Mouse (Mus musculus) heart, embryonic 16.5 days (tissue): Measurements from ENCODE around the gene Rtl8c. TPM values are rescaled to one million over a fixed set of nuclear protein-coding genes. Genes with fewer than 3 reads are reported as not detected.
"Not testable (repeated sequence)": the region's sequence is repeated elsewhere in the genome, so short reads cannot be mapped to it uniquely, and the experiment has no call there.

Source experiments
- ATAC-seq: fragments of 200-750 bp; cut with Nextera tagmentation; replicated peaks from 2 replicates; pipeline ENCODE4 v1.8.0; 2017; ENCODE audit warnings: moderate number of reproducible peaks; ENCODE audit not compliant: insufficient read depth, low FRiP score; ENCODE audit errors: extremely low read depth
- H3K27ac ChIP-seq: fragments of 300-500 bp; sonication (generic); 2 replicates; pipeline ENCODE4 v1.5.1; 2014; ENCODE audit warnings: mild to moderate bottlenecking, low read length, control low read depth, moderate library complexity
- H3K27me3 ChIP-seq: fragments of 300-500 bp; sonication (generic); 2 replicates; pipeline ENCODE4 v1.6.1; 2014; ENCODE audit warnings: low read length, mixed read lengths; ENCODE audit not compliant: control insufficient read depth, insufficient read depth
- H3K36me3 ChIP-seq: fragments of 300-500 bp; sonication (generic); 2 replicates; pipeline ENCODE4 v1.6.1; 2014; ENCODE audit not compliant: control insufficient read depth, insufficient read depth
- H3K4me1 ChIP-seq: fragments of 300-500 bp; sonication (generic); 2 replicates; pipeline ENCODE4 v1.6.1; 2014; ENCODE audit warnings: low read length, mixed read lengths; ENCODE audit not compliant: control insufficient read depth, insufficient read depth
- H3K4me2 ChIP-seq: fragments of 300-500 bp; sonication (generic); 2 replicates; pipeline ENCODE4 v1.6.1; 2014; ENCODE audit warnings: low read depth, mild to moderate bottlenecking, control low read depth, low read length
- H3K4me3 ChIP-seq: fragments of 300-500 bp; sonication (generic); 2 replicates; pipeline ENCODE4 v1.5.1; 2014; ENCODE audit warnings: mild to moderate bottlenecking, control low read depth, low read length
- H3K9ac ChIP-seq: fragments of 300-500 bp; sonication (generic); 2 replicates; pipeline ENCODE4 v1.6.1; 2014; ENCODE audit warnings: low read length, control low read depth
- H3K9me3 ChIP-seq: fragments of 300-500 bp; sonication (generic); replicated peaks from 2 replicates; pipeline ENCODE4 v1.6.1; 2016; ENCODE audit warnings: low read length; ENCODE audit not compliant: control insufficient read depth
- WGBS: fragments of 180-500 bp; shearing (Covaris S2); extraction: QIAGEN DNeasy Blood & Tissue Kit; methylation state at CpG from one replicate; pipeline ENCODE4 v1.1.7; 2014; 5-methylcytosine and 5-hydroxymethylcytosine counted together
- polyA plus RNA-seq: library from polyadenylated mRNA; unstranded; fragments of >200 nt; fragmentation: Nextera tagmentation; extraction: Ambion mirVana; gene quantifications from 2 replicates; pipeline ENCODE4 v1.2.1, GENCODE M21; 2015

Rtl8c gene
- polyA plus RNA-seq, 1 experiment from 2014 or later, result 43.8 TPM

DNA sequence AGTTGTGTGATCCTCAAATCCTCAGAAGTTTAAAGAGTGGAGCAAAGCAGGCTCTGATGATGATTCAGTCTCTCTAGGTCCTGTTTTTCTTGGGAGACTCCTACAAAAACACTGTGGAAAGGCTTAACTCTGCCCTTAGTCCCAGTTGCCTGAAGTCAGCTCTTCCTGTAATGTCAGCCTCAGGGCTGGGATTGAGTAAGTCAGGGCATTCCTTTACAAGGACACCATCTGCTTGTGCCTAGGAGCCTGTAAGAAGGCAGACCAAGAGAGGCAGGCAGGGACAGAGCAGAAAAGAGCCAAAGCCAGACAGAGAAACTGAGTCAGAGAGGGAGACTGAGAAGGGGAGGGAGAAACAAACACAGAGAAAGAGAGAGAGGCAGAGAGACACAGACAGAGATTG is 3.6 kb downstream of the Rtl8c start:
- H3K27me3 ChIP-seq, H3K9me3 ChIP-seq, H3K27ac ChIP-seq, H3K36me3 ChIP-seq, H3K4me2 ChIP-seq, H3K4me1 ChIP-seq, H3K9ac ChIP-seq, H3K4me3 ChIP-seq, ATAC-seq: not testable (repeated sequence)

DNA sequence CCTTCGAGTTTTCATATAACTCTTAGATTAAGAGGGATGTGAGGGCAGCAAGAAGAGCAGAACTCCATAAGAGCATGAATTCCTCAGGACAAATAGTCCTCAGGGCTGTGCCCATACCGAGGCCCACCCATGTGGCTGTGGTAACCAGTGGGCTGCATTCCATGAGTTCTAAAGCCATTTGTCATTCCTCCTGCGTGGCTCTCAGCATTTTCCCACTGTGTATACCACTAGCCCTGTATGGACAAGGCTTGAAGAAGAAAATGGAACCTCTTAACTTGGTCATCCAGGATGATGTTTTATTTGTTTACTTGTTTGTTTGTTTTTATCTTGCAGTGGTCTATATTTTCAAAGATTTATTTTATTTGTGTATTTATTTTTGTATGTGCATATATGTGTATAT is 30.3 kb downstream of the Rtl8c start:
- not testable (repeated sequence) for H3K9me3 ChIP-seq, H3K4me2 ChIP-seq, ATAC-seq, H3K36me3 ChIP-seq, H3K9ac ChIP-seq, H3K27me3 ChIP-seq, H3K27ac ChIP-seq, H3K4me3 ChIP-seq, H3K4me1 ChIP-seq
- WGBS, result 43% methylated on average over 3 of the region's 3 CpGs

DNA sequence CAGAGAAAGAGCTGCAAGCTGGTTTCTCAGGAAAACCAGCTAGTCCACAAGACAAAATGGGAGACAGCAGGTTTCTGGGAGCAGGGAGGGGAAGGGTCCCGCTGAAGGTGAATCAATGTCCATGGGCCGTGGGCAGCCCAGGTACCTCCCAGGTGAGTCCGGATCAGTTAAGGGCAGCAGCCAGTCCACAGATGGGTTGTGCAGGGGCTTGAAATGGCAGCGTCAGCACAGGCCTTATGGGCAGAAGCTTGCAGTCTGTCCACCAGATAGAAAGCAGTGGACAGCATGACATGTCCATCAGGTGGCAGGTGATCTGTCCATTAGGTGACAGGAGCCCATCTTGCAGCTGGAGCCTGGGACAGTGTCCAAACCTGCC is 34.8 kb downstream of the Rtl8c start:
- H3K4me2 ChIP-seq, result peak overlapping the region; percentile 52
- H3K4me3 ChIP-seq, result peak overlapping the region; percentile 29; the same call in 1 of the 2 replicates
- H3K36me3 ChIP-seq, H3K4me1 ChIP-seq, H3K9me3 ChIP-seq, H3K9ac ChIP-seq, H3K27ac ChIP-seq, ATAC-seq, H3K27me3 ChIP-seq: not testable (repeated sequence)
- WGBS, result 55% methylated on average over 3 of the region's 4 CpGs

DNA sequence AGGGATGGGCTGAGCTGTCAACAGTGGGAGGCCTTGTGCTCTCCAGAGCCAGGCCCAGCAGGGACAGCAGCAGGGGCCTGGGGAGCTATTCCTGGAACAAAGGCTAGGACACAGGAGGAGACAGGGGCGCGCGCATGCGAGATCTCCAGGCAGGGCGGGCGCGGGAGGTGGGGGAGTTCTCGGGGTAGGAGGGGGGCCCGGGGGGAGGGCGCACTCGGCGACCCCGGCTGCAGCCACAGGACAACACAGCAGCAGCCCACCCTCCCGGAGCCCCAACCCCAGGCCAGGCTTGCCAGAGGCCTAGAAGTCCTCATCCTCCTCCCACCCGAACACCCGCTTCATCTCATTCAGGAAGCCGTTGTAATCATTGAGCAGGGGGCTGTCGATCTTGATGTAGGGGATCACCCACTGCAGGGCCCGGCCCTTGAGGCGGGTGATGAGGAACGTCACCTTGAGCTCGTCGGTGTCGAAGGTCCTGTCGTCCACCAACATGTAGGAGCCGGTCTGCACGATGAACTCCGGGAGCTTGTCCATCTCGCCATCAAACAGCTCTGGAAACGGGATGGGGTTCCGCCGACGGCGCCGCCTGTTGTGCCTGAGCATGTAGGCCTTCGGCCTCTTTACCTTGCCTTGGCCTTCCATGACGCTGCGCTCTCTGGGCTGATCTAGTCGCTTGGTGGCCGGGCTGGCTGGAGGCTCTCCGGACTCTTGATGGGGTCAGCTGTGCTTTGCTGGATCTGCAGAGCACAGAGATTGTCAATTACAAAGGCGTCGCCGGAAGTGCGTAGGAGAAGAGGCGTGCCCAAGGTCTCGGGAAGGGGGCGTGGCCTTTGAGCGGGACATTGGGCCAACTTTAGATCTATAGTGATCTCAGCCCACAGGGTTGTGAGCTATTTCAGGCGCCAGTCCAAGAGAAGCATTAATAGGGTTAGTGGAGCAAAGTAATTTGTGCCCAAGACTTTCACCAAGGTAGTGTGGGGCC is 35.4 kb downstream of the Rtl8c start, which contains the start of gene Rtl8a:
TSS of gene Rtl8a (minus strand) at position 703 of the 982 bp plus-strand sequence.
- peak within 1 kb of the TSS; percentile 20; the same call in 1 of the 2 replicates for H3K9ac ChIP-seq
- WGBS, result 26% methylated on average over 11 of the region's 50 CpGs
- not testable (repeated sequence) for H3K36me3 ChIP-seq

DNA sequence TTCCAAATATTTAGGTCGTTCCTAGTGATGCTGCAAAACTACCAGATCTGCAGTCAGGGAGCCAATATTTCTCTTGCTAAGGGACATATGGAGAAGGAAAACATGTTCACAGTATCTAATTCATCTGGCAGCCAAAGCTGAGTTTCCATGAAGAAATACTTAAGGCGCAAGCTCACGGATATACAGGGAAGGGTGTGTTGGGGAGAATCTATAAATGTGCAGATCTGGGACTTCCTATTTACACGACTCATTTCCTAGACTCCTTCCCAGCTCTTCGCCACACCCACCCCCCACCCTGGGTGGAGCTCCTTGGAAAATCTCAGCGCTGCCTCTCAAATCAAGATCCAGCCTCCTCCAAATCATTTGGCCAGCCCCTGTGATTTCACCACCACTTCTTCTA is 38.1 kb downstream of the Rtl8c start:
- H3K27me3 ChIP-seq, result no peaks in the 10 kb centered on the region
- no peak overlapping the region for H3K27ac ChIP-seq
- no peaks in the 10 kb centered on the region for H3K9me3 ChIP-seq
- no peaks in the 10 kb centered on the region for H3K36me3 ChIP-seq
- no peak overlapping the region for H3K4me3 ChIP-seq
- no peak overlapping the region for H3K4me2 ChIP-seq
- WGBS, result 74% methylated on average over 6 of the region's 6 CpGs
- H3K4me1 ChIP-seq, result 0 out of 2 replicates have a peak, but pooled peaks cover 2% of the 10 kb centered on the region
- no peak for ATAC-seq
- no peak overlapping the region for H3K9ac ChIP-seq

More for the DNA sequence above, 35.4 kb downstream of the Rtl8c start, which contains the start of gene Rtl8a:
- H3K9me3 ChIP-seq, H3K27me3 ChIP-seq, H3K4me1 ChIP-seq: not testable (repeated sequence)
- H3K4me3 ChIP-seq, result peak within 1 kb of the TSS; percentile 37
- ATAC-seq, result peak; percentile 93
- peak within 1 kb of the TSS; percentile 85 for H3K27ac ChIP-seq
- H3K4me2 ChIP-seq, result peak within 1 kb of the TSS; percentile 52

DNA sequence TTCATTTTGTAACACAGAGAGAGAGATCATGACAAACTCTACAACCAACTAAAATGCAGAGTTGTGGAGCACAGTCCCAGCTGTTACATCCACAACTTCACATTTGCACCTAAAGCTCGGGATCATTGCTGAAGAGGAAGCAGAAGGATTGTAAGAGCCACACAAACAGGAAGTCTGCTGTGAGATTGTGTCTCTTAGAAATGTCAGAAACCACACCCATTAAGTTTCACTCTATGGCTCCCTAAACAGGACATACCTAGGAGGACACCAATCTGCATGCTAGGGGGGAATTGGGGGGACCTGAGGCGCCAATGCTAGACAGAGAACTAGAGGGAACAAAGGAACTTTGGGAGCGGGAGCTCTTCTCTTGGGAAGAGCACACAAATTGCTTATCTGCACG is 45.1 kb downstream of the Rtl8c start:
- H3K4me3 ChIP-seq, H3K36me3 ChIP-seq, ATAC-seq, H3K27ac ChIP-seq, H3K4me2 ChIP-seq, H3K9ac ChIP-seq, H3K9me3 ChIP-seq, H3K27me3 ChIP-seq, H3K4me1 ChIP-seq: not testable (repeated sequence)
- WGBS, result 43% methylated on average over 4 of the region's 4 CpGs

Other genes starting within 250 kb of the Rtl8c start
- gene Mospd1, start 237.5 kb upstream of the Rtl8c start, polyA plus RNA-seq, result 56.9 and 71.6 TPM in 2 replicates
- gene Etd, start 173.1 kb upstream of the Rtl8c start, polyA plus RNA-seq, result not detected in 2 replicates
- not detected in 2 replicates for gene Gm14597, start 947 bp downstream of the Rtl8c start, polyA plus RNA-seq
- 99.3 and 105 TPM in 2 replicates for gene Rtl8a, start 35.6 kb downstream of the Rtl8c start, polyA plus RNA-seq
- gene Rtl8b, start 62.4 kb downstream of the Rtl8c start, polyA plus RNA-seq, result 77.3 and 84.1 TPM in 2 replicates
- 0.20 and 0.37 TPM in 2 replicates for gene 4930502E18Rik, start 116.8 kb downstream of the Rtl8c start, polyA plus RNA-seq
- not detected in 2 replicates for gene 1700013H16Rik, start 149.8 kb downstream of the Rtl8c start, polyA plus RNA-seq
- gene Zfp36l3, start 168.4 kb downstream of the Rtl8c start, polyA plus RNA-seq, result not detected in 2 replicates
- 2.7 and 3.2 TPM in 2 replicates for gene Xlr, start 189.7 kb downstream of the Rtl8c start, polyA plus RNA-seq